Mouse (Mus musculus) ES-E14 (cell line): ENCODE measurements around the gene Grm5.

Experiments used
- CHD2 ChIP-seq: IDR thresholded peaks from 2 replicates; pipeline ENCODE4 v1.6.1; 2014; ENCODE audit warnings: mild to moderate bottlenecking, low read depth, low read length, inconsistent platforms
- HCFC1 ChIP-seq: IDR thresholded peaks from 2 replicates; pipeline ENCODE4 v1.6.1; 2012; ENCODE audit warnings: low read length, inconsistent platforms, borderline replicate concordance; ENCODE audit not compliant: insufficient read depth
- MAFK ChIP-seq: IDR thresholded peaks from 2 replicates; pipeline ENCODE4 v1.6.1; 2014; ENCODE audit warnings: mild to moderate bottlenecking, low read depth, low read length, inconsistent platforms; ENCODE audit not compliant: insufficient read depth
- ZC3H11A ChIP-seq: IDR thresholded peaks from 2 replicates; pipeline ENCODE4 v1.6.1; 2012; ENCODE audit warnings: low read depth, mild to moderate bottlenecking, inconsistent platforms, low read length, borderline replicate concordance
- ZNF384 ChIP-seq: IDR thresholded peaks from 2 replicates; pipeline ENCODE4 v1.6.1; 2012; ENCODE audit warnings: low read depth, low read length, inconsistent platforms

DNA sequence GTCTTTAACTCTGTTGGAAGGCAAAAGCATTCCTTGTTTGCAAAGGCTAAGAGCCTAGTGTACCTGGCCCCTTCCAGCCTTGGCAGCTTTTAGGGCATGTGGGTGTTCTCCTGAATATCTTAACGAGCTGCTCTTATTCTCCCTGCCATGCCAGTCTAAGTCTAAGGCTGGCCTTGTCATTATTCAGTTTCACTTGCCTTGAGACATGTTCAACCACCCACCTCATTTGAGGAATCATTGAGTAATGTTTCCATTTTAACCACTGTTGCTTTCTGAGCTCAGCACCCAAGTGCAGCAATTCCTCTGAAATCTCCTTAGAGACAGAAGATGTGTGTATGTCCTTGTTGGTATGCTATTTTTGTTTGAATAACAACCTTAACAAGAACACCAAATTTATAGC, 134.7 kb downstream of the Grm5 start:
- no peak for TF ChIP-seq HCFC1
- TF ChIP-seq MAFK = no peak
- TF ChIP-seq CHD2 = no peak
- TF ChIP-seq ZC3H11A = no peak
- no peak for TF ChIP-seq ZNF384
